Mouse (Mus musculus) testis, adult 2 months (tissue): ENCODE data around the gene S100a2.

ENCODE experiments used
- CTCF ChIP-seq: fragments of 200-500 bp; IDR thresholded peaks from 2 replicates; pipeline ENCODE4 v1.5.1; 2012; ENCODE audit warnings: low read depth, mild to moderate bottlenecking, inconsistent platforms, low read length, moderate library complexity; ENCODE audit not compliant: control insufficient read depth, insufficient read depth, insufficient replicate concordance
- POLR2A ChIP-seq: fragments of 200-500 bp; IDR thresholded peaks from 2 replicates; pipeline ENCODE4 v1.6.1; 2012; ENCODE audit warnings: low read depth, mild to moderate bottlenecking, inconsistent platforms, low read length, moderate library complexity; ENCODE audit not compliant: control insufficient read depth

- no peak for TF ChIP-seq POLR2A
- no peak for TF ChIP-seq CTCF
Observed at GRCm38 (mm10) chr3:90589947-90590346, at the start of gene S100a2.
